Mouse (Mus musculus): ENCODE data around the gene Cdip1. TPM values are rescaled to one million over a fixed set of nuclear protein-coding genes. Genes with fewer than 3 reads are reported as not detected.
A peak's percentile ranks its signal among the peaks of the same experiment; 100 is the strongest.

The Cdip1 gene
- polyA plus RNA-seq, 1 experiment from 2014 or later = 73.1 TPM

DNA sequence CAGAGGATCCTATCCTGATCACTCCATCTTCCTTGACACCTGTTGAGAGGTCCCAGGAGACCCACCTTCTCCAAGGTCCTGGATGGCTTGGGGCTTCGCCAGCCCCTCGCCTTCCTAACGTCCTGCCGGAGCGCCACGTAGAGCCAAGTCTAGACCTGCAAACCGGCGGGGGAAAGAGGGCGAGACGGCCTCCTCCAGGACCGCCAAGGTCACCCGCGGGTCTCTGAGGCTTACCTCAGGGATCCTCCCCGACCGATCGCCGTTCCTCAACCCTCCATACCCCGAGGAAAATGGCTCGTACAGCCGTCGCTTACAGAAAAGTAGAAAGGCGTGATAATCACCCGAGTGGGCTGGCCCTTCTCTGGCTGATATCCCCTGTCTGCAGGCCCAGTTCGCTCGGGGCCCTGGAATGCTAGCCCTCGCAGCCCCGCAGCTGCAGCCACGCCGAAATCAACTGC lies 752 bp downstream of the Cdip1 start:
- H3K4me3 ChIP-seq (replicated peaks) = peak overlapping the region; percentile 70
- peak overlapping the region; percentile 99 for H3K27ac ChIP-seq
- peak; percentile 17 for ATAC-seq (ENCODE audit: insufficient read depth, low FRiP score, low read depth)
- H3K36me3 ChIP-seq = no peaks in the 10 kb centered on the region
- peaks cover 22% of the 10 kb centered on the region for H3K4me1 ChIP-seq
- H3K27me3 ChIP-seq (replicated peaks) = no peaks in the 10 kb centered on the region
- H3K9ac ChIP-seq = peak overlapping the region; percentile 71
- H3K9me3 ChIP-seq = no peaks in the 10 kb centered on the region
- H3K4me2 ChIP-seq = peak overlapping the region; percentile 89
- under 1% methylated on average over 29 of the region's 29 CpGs for WGBS

GRCm38 (mm10) chr16:4788176-4788575 lies 1.9 kb downstream of the Cdip1 start:
- Histone ChIP-seq H3K36me3 (peaks cover 3% of the 10 kb centered on the region; the same call in 1 of the 2 replicates), H3K9me3 (no peaks in the 10 kb centered on the region), H3K4me1 (peaks cover 26% of the 10 kb centered on the region), H3K27ac (no peak overlapping the region), H3K4me2 (peak overlapping the region; percentile 30), H3K27me3 (replicated peaks) (no peaks in the 10 kb centered on the region), H3K9ac (no peak overlapping the region), H3K4me3 (replicated peaks) (no peak overlapping the region)
- no peak for ATAC-seq (ENCODE audit: insufficient read depth, low FRiP score, low read depth)

DNA sequence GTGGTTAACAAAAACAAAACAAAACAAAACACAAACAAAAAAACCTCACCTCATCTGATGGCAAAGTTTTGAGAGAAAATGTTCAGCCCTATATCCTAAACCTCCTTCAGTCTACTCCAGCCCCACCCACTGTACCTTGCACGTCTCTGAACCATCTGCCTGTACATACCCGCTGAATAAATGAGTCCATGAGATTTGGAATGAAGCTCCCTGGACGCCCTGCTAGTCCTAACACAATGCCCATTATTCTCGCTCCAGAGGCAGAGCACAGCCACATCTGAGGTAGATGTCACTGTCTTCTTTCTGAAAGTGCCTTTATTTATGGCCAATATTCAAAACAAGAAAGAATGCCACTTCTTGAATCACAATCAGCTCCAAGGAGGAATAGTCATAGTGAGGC lies 4.4 kb downstream of the Cdip1 start:
- Histone ChIP-seq H3K27ac (no peak overlapping the region), H3K9me3 (no peaks in the 10 kb centered on the region), H3K9ac (no peak overlapping the region), H3K4me1 (peaks cover 30% of the 10 kb centered on the region), H3K4me2 (no peak overlapping the region), H3K27me3 (replicated peaks) (no peaks in the 10 kb centered on the region), H3K36me3 (peaks cover 3% of the 10 kb centered on the region; the same call in 1 of the 2 replicates), H3K4me3 (replicated peaks) (no peak overlapping the region)
- ATAC-seq (ENCODE audit: insufficient read depth, low FRiP score, low read depth) = no peak
- WGBS = 53% methylated on average over 4 of the region's 4 CpGs

GRCm38 (mm10) chr16:4782515-4782914 lies 7.6 kb downstream of the Cdip1 start:
- Histone ChIP-seq H3K4me1 (peaks cover 23% of the 10 kb centered on the region), H3K9ac (no peak overlapping the region), H3K36me3 (peaks cover 3% of the 10 kb centered on the region; the same call in 1 of the 2 replicates), H3K27ac (no peak overlapping the region), H3K27me3 (replicated peaks) (no peaks in the 10 kb centered on the region), H3K9me3 (no peaks in the 10 kb centered on the region), H3K4me3 (replicated peaks) (no peak overlapping the region), H3K4me2 (no peak overlapping the region)
- no peak for ATAC-seq (ENCODE audit: insufficient read depth, low FRiP score, low read depth)

- H3K9me3 ChIP-seq = no peaks in the 10 kb centered on the region
- WGBS = 67% methylated on average over 5 of the region's 5 CpGs
- ATAC-seq (ENCODE audit: insufficient read depth, low FRiP score, low read depth) = no peak
- H3K4me3 ChIP-seq (replicated peaks) = no peak overlapping the region
- no peaks in the 10 kb centered on the region for H3K27me3 ChIP-seq (replicated peaks)
- no peak overlapping the region for H3K4me2 ChIP-seq
- H3K4me1 ChIP-seq = peaks cover 21% of the 10 kb centered on the region
- peaks cover 3% of the 10 kb centered on the region; the same call in 1 of the 2 replicates for H3K36me3 ChIP-seq
- H3K27ac ChIP-seq = no peak overlapping the region
- no peak overlapping the region for H3K9ac ChIP-seq
Measured at GRCm38 (mm10) chr16:4781524-4782196, 8.4 kb downstream of the Cdip1 start.

GRCm38 (mm10) chr16:4778940-4779339 lies 11.2 kb downstream of the Cdip1 start:
- no peak overlapping the region for H3K4me3 ChIP-seq (replicated peaks)
- H3K36me3 ChIP-seq = peaks cover 3% of the 10 kb centered on the region; the same call in 1 of the 2 replicates
- no peak for ATAC-seq (ENCODE audit: insufficient read depth, low FRiP score, low read depth)
- peaks cover 15% of the 10 kb centered on the region for H3K4me1 ChIP-seq
- H3K27ac ChIP-seq = no peak overlapping the region
- no peak overlapping the region for H3K9ac ChIP-seq
- no peak overlapping the region for H3K4me2 ChIP-seq
- no peaks in the 10 kb centered on the region for H3K9me3 ChIP-seq
- WGBS = 93% methylated on average over 4 of the region's 4 CpGs
- no peaks in the 10 kb centered on the region for H3K27me3 ChIP-seq (replicated peaks)

DNA sequence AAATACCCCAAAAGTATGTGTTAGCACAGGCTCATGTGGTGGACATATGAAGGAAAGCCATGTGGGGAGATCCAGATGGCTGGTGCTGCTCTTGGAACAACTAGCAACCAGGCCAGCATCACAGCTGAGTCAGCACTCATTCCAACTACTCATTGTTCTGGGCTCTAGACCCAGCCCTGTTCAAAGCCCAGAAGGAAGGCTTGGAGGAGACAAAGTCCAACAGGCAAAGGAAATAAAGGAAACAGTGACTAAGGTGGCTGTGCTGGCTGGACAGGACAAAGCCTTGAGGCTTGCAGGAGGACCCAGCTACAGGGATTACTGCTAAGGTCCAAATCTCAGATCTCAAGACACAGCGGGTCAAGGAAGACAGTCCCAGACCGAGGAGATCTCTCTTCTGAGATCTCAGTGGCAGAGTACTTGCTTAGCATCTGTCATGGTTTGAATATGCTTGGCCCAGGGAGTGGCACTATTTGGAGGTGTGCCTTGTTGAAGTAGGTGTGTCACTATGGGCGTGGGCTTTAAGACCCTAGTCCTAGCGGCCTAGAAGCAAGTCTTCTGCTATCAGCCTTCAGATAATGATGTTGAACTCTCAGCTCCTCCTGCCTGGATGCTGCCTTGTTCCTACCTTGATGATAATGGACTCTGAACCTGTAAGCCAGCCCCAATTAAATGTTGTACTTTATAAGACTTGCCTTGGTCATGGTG lies 12.0 kb downstream of the Cdip1 start:
- Histone ChIP-seq H3K4me3 (replicated peaks) (no peak overlapping the region), H3K9me3 (no peaks in the 10 kb centered on the region), H3K27ac (peak overlapping the region; percentile 26; the same call in 1 of the 2 replicates), H3K27me3 (replicated peaks) (no peaks in the 10 kb centered on the region), H3K9ac (no peak overlapping the region), H3K36me3 (no peaks in the 10 kb centered on the region), H3K4me2 (no peak overlapping the region), H3K4me1 (peaks cover 18% of the 10 kb centered on the region)
- WGBS = 79% methylated on average over 4 of the region's 4 CpGs
- ATAC-seq (ENCODE audit: insufficient read depth, low FRiP score, low read depth) = peak; percentile 77

DNA sequence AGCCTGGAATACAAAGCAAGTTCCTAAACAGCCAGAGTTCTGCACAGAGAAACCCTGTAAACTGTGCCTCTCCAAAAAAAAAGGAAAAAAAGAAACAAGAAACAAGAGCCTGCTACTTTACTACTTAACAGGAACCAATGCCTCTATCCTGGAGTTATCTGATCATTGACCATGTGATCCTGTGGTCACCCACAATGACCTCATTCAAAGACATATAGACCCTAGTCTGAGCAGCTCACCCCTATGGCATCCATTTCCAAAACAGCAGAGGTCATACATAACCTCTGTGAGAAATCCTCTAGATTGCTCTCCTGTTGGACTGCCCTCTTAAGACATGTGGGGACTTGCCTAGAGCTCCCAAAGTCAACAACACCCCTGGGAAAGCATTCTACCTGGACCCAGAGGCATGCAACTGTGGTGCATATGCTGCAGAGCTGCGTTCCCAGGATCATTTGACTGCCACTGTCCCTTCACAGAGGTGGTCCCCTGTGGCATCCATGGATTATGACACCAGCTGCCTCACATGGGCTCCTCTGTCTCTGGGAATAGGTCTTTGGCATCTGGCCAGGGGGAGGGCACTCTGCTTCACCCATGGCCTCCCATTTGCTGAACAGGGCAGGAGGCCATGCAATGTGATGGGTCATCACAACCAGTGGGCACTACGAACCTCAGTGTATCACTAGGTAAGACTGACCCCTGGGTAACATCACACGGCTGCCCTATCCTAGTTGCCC lies 12.8 kb downstream of the Cdip1 start:
- Histone ChIP-seq H3K36me3 (0 out of 2 replicates have a peak, but pooled peaks cover under 1% of the 10 kb centered on the region), H3K27ac (peak overlapping the region; percentile 26; the same call in 1 of the 2 replicates), H3K9me3 (no peaks in the 10 kb centered on the region), H3K4me2 (no peak overlapping the region), H3K4me1 (peaks cover 19% of the 10 kb centered on the region), H3K4me3 (replicated peaks) (no peak overlapping the region), H3K27me3 (replicated peaks) (no peaks in the 10 kb centered on the region), H3K9ac (no peak overlapping the region)
- peak; percentile 13; the same call in 1 of the 2 replicates for ATAC-seq (ENCODE audit: insufficient read depth, low FRiP score, low read depth)
- 90% methylated on average over 3 of the region's 3 CpGs for WGBS

DNA sequence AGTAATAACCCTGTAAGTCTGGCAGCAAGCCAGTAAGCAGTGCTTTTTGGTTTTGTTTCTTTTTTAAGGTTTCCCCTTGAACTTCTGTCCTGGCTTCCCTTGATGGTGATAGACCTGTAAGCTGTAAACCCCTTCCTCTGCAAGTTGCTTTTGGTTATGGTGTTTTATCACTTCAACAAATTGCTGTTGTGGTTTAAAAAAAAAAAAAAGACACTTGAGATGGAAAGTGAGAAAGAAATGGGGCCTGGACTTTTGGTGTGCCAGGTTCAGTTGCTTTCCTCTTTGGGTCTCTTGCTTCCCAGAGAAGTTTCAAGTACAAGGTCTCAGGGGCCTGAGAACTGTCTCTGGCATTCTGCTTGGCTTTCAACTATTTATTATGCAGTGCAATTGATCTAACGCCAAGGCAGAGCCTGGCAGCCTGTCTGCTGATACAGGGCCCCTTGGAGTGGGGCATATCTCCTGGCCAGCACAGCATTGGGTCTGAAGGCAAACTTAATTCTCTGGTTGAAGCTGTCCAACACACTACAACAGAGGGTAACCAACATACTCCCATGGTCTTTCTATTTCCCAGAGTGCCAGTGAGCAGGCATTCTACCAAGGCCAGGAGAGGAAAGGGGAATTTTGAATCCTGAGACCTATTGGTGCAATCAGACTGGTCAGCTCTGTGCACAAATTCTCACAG lies 16.7 kb downstream of the Cdip1 start:
- no peak overlapping the region for H3K27ac ChIP-seq
- no peak overlapping the region for H3K9ac ChIP-seq
- H3K4me1 ChIP-seq = peaks cover 14% of the 10 kb centered on the region
- H3K4me2 ChIP-seq = no peak overlapping the region
- WGBS = 49% methylated on average over 1 of the region's 1 CpGs
- no peaks in the 10 kb centered on the region for H3K27me3 ChIP-seq (replicated peaks)
- ATAC-seq (ENCODE audit: insufficient read depth, low FRiP score, low read depth) = no peak
- no peak overlapping the region for H3K4me3 ChIP-seq (replicated peaks)
- peaks cover 22% of the 10 kb centered on the region for H3K36me3 ChIP-seq
- no peaks in the 10 kb centered on the region for H3K9me3 ChIP-seq

DNA sequence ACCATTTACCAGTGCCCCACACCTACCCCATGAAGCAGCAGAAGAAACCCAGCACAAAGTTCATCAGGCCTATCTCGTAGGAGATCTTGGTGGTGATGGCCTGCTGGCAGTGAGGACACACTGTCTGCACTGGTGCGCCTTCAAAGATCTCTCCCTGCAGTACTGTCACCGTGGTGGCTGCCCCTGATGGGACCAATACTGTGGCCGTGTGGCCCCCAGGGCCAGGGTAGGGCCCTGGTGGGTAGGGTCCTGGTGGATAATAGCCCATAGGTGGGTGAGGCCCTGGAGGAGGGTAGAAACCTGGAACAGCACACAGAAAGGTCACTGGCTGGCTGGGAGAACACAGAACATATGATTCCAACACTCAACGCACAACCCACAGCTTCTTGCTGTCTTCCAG lies 21.4 kb downstream of the Cdip1 start:
- no peak for ATAC-seq (ENCODE audit: insufficient read depth, low FRiP score, low read depth)

GRCm38 (mm10) chr16:4767012-4767790 lies 22.9 kb downstream of the Cdip1 start:
- H3K36me3 ChIP-seq = peaks cover 55% of the 10 kb centered on the region
- 82% methylated on average over 6 of the region's 6 CpGs for WGBS
- no peaks in the 10 kb centered on the region for H3K9me3 ChIP-seq
- no peak overlapping the region for H3K9ac ChIP-seq
- H3K27ac ChIP-seq = no peak overlapping the region
- no peaks in the 10 kb centered on the region for H3K27me3 ChIP-seq (replicated peaks)
- ATAC-seq (ENCODE audit: insufficient read depth, low FRiP score, low read depth) = no peak
- no peak overlapping the region for H3K4me3 ChIP-seq (replicated peaks)
- H3K4me2 ChIP-seq = no peak overlapping the region
- H3K4me1 ChIP-seq = no peaks in the 10 kb centered on the region; the same call in 1 of the 2 replicates

More for the DNA sequence above, 21.4 kb downstream of the Cdip1 start:
- WGBS = 83% methylated on average over 5 of the region's 5 CpGs
- Histone ChIP-seq H3K9ac (no peak overlapping the region), H3K27me3 (replicated peaks) (no peaks in the 10 kb centered on the region), H3K36me3 (peaks cover 55% of the 10 kb centered on the region), H3K4me3 (replicated peaks) (no peak overlapping the region), H3K9me3 (no peaks in the 10 kb centered on the region), H3K4me1 (peaks cover 4% of the 10 kb centered on the region; the same call in 1 of the 2 replicates), H3K27ac (no peak overlapping the region), H3K4me2 (no peak overlapping the region)

Data from stomach, embryonic 15.5 days (tissue).